Mouse (Mus musculus): Measurements from ENCODE around the gene Jak1. TPM values are rescaled to one million over a fixed set of nuclear protein-coding genes. Genes with fewer than 3 reads are reported as not detected.

Gene Jak1
- polyA plus RNA-seq, 1 experiment from 2014 or later: 77.0 TPM

- DNase-seq (no peak), ATAC-seq (ENCODE audit: low FRiP score, low TSS enrichment) (no peak)
- H3K9ac ChIP-seq (replicated peaks; ENCODE audit: low read length): no peak overlapping the region
- H3K27me3 ChIP-seq (ENCODE audit: control insufficient read depth, insufficient read depth, low read length): no peaks in the 10 kb centered on the region
- no peak overlapping the region for H3K4me2 ChIP-seq (ENCODE audit: low read length)
- no peaks in the 10 kb centered on the region for H3K4me1 ChIP-seq (ENCODE audit: control insufficient read depth, insufficient read depth, low read length)
- H3K36me3 ChIP-seq (ENCODE audit: control insufficient read depth, insufficient read depth, low read length): no peaks in the 10 kb centered on the region
- H3K4me3 ChIP-seq (replicated peaks; ENCODE audit: low read depth, low read length): no peak overlapping the region
- no peaks in the 10 kb centered on the region for H3K9me3 ChIP-seq (ENCODE audit: control insufficient read depth, low read length)
- WGBS: 92% methylated on average over 6 of the region's 6 CpGs
- no peak overlapping the region for H3K27ac ChIP-seq (replicated peaks; ENCODE audit: low read depth, low read length)
Observed at GRCm38 (mm10) chr4:101236797-101237196, 28.3 kb downstream of the Jak1 start.

- H3K4me2 ChIP-seq (ENCODE audit: low read length): no peak overlapping the region
- no peak overlapping the region for H3K27ac ChIP-seq (replicated peaks; ENCODE audit: low read depth, low read length)
- WGBS: 87% methylated on average over 1 of the region's 1 CpGs
- H3K4me1 ChIP-seq (ENCODE audit: control insufficient read depth, insufficient read depth, low read length): no peaks in the 10 kb centered on the region
- H3K4me3 ChIP-seq (replicated peaks; ENCODE audit: low read depth, low read length): no peak overlapping the region
- no peaks in the 10 kb centered on the region for H3K36me3 ChIP-seq (ENCODE audit: control insufficient read depth, insufficient read depth, low read length)
- H3K9me3 ChIP-seq (ENCODE audit: control insufficient read depth, low read length): no peaks in the 10 kb centered on the region
- H3K27me3 ChIP-seq (ENCODE audit: control insufficient read depth, insufficient read depth, low read length): no peaks in the 10 kb centered on the region
- ATAC-seq (ENCODE audit: low FRiP score, low TSS enrichment): no peak
- H3K9ac ChIP-seq (replicated peaks; ENCODE audit: low read length): no peak overlapping the region
- DNase-seq: no peak
Observed at GRCm38 (mm10) chr4:101235964-101236363, 29.1 kb downstream of the Jak1 start.

- Histone ChIP-seq H3K4me2 (ENCODE audit: low read length) (no peak overlapping the region), H3K9ac (replicated peaks; ENCODE audit: low read length) (no peak overlapping the region), H3K4me3 (replicated peaks; ENCODE audit: low read depth, low read length) (no peak overlapping the region), H3K27ac (replicated peaks; ENCODE audit: low read depth, low read length) (no peak overlapping the region), H3K9me3 (ENCODE audit: control insufficient read depth, low read length) (no peaks in the 10 kb centered on the region), H3K4me1 (ENCODE audit: control insufficient read depth, insufficient read depth, low read length) (no peaks in the 10 kb centered on the region), H3K36me3 (ENCODE audit: control insufficient read depth, insufficient read depth, low read length) (no peaks in the 10 kb centered on the region), H3K27me3 (ENCODE audit: control insufficient read depth, insufficient read depth, low read length) (no peaks in the 10 kb centered on the region)
- DNase-seq: no peak
- ATAC-seq (ENCODE audit: low FRiP score, low TSS enrichment): no peak
- 100% methylated on average over 1 of the region's 1 CpGs for WGBS
Observed at GRCm38 (mm10) chr4:101234753-101235152, 30.3 kb downstream of the Jak1 start.

DNA sequence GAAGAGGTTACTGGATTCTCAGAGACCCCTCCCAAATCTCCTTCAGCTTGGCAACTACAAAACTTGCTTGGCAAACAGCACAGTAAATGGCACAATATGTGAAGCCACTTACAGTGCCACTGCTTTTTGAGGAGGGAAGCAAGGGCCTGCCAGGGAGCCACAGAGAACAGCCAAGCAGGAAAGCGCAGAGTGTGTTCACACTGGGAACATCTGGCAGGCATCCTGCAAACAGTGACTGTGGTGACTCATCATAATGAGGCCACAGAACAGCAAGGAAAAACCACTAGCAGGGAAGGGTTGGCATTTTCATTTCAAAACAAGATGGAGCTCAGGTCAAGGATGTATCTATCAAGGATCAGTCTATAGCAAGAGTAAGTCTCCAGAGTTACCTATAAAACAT is 30.8 kb downstream of the Jak1 start:
- H3K4me3 ChIP-seq (replicated peaks; ENCODE audit: low read depth, low read length): no peak overlapping the region
- WGBS: 83% methylated on average over 1 of the region's 1 CpGs
- H3K9ac ChIP-seq (replicated peaks; ENCODE audit: low read length): no peak overlapping the region
- H3K27ac ChIP-seq (replicated peaks; ENCODE audit: low read depth, low read length): no peak overlapping the region
- ATAC-seq (ENCODE audit: low FRiP score, low TSS enrichment) (no peak), DNase-seq (peak; percentile 14)
- no peaks in the 10 kb centered on the region for H3K4me1 ChIP-seq (ENCODE audit: control insufficient read depth, insufficient read depth, low read length)
- H3K9me3 ChIP-seq (ENCODE audit: control insufficient read depth, low read length): no peaks in the 10 kb centered on the region
- H3K4me2 ChIP-seq (ENCODE audit: low read length): no peak overlapping the region
- H3K36me3 ChIP-seq (ENCODE audit: control insufficient read depth, insufficient read depth, low read length): no peaks in the 10 kb centered on the region
- H3K27me3 ChIP-seq (ENCODE audit: control insufficient read depth, insufficient read depth, low read length): no peaks in the 10 kb centered on the region

DNA sequence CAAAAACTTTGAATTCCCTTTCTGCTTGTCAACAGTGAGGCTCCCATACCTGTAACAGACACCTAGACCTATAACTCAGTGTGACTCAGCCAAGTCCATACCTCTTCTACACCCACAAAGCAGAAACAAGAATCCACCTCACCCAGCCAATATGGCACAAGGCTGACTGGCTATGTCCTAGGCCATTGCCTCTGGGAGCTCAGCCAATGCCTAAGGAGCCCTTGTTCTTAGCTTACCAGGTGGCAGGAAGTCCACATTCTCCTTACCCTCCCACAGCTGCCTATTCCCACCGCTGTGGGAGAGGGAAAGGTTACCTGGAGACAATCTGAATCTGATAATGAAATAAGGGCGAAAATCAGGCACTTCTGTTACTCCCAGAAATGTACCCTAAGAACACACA is 34.5 kb downstream of the Jak1 start:
- Histone ChIP-seq H3K27me3 (ENCODE audit: control insufficient read depth, insufficient read depth, low read length) (no peaks in the 10 kb centered on the region), H3K36me3 (ENCODE audit: control insufficient read depth, insufficient read depth, low read length) (no peaks in the 10 kb centered on the region), H3K4me1 (ENCODE audit: control insufficient read depth, insufficient read depth, low read length) (no peaks in the 10 kb centered on the region), H3K4me3 (replicated peaks; ENCODE audit: low read depth, low read length) (no peak overlapping the region), H3K9me3 (ENCODE audit: control insufficient read depth, low read length) (no peaks in the 10 kb centered on the region), H3K9ac (replicated peaks; ENCODE audit: low read length) (no peak overlapping the region), H3K27ac (replicated peaks; ENCODE audit: low read depth, low read length) (no peak overlapping the region), H3K4me2 (ENCODE audit: low read length) (no peak overlapping the region)
- 93% methylated on average over 2 of the region's 2 CpGs for WGBS
- DNase-seq (no peak), ATAC-seq (ENCODE audit: low FRiP score, low TSS enrichment) (no peak)

DNA sequence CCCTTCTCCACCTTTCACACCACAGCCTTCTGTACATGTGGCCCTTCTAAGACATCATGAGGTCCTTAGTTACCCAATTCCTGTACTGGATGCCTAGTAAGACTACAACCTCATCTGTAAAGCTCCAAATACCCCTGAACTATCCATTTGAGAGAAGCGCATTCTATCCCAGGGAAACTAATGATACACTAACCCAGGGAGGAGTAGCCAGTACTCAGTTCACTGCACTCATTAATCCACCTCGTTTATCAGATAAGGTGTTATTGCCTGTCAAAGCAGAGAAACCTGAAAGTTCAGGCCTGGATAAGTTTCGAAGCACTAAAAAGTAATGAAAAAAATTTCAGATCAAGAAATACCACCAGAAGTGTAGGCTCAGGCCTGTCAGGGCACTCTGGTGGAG is 37.7 kb downstream of the Jak1 start:
- Histone ChIP-seq H3K9ac (replicated peaks; ENCODE audit: low read length) (no peak overlapping the region), H3K27ac (replicated peaks; ENCODE audit: low read depth, low read length) (no peak overlapping the region), H3K4me1 (ENCODE audit: control insufficient read depth, insufficient read depth, low read length) (no peaks in the 10 kb centered on the region), H3K9me3 (ENCODE audit: control insufficient read depth, low read length) (no peaks in the 10 kb centered on the region), H3K4me2 (ENCODE audit: low read length) (no peak overlapping the region), H3K4me3 (replicated peaks; ENCODE audit: low read depth, low read length) (no peak overlapping the region), H3K27me3 (ENCODE audit: control insufficient read depth, insufficient read depth, low read length) (no peaks in the 10 kb centered on the region), H3K36me3 (ENCODE audit: control insufficient read depth, insufficient read depth, low read length) (no peaks in the 10 kb centered on the region)
- ATAC-seq (ENCODE audit: low FRiP score, low TSS enrichment): no peak
- no peak for DNase-seq
- 92% methylated on average over 3 of the region's 3 CpGs for WGBS

- 93% methylated on average over 5 of the region's 5 CpGs for WGBS
- DNase-seq: no peak
Observed at GRCm38 (mm10) chr4:101225984-101226383, 39.1 kb downstream of the Jak1 start.

DNA sequence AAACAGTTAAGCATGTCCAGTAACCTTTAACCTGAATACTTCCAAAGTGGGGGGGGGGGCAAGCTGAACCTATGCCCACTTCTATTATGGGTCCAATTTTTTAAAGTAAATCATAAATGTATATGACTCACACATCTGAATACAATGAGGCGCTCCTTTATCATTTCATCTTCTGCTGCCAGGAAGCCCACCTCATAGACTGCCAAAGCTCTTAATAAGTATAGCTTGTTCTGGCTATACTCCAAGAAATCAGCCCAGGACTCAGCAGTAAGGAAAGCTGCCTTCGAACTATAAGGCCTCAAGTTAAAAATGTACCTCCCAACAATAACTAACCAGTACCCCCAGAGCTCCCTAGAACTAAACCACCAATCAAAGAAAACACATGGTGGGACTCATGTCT is 44.1 kb downstream of the Jak1 start:
- ATAC-seq (ENCODE audit: low FRiP score, low TSS enrichment): no peak
- H3K36me3 ChIP-seq (ENCODE audit: control insufficient read depth, insufficient read depth, low read length): no peaks in the 10 kb centered on the region
- H3K27me3 ChIP-seq (ENCODE audit: control insufficient read depth, insufficient read depth, low read length): no peaks in the 10 kb centered on the region
- no peak overlapping the region for H3K4me2 ChIP-seq (ENCODE audit: low read length)
- H3K4me1 ChIP-seq (ENCODE audit: control insufficient read depth, insufficient read depth, low read length): no peaks in the 10 kb centered on the region
- no peak overlapping the region for H3K4me3 ChIP-seq (replicated peaks; ENCODE audit: low read depth, low read length)
- no peaks in the 10 kb centered on the region for H3K9me3 ChIP-seq (ENCODE audit: control insufficient read depth, low read length)
- WGBS: 84% methylated on average over 2 of the region's 2 CpGs
- H3K9ac ChIP-seq (replicated peaks; ENCODE audit: low read length): no peak overlapping the region
- no peak overlapping the region for H3K27ac ChIP-seq (replicated peaks; ENCODE audit: low read depth, low read length)
- DNase-seq: no peak

More at GRCm38 (mm10) chr4:101225984-101226383, 39.1 kb downstream of the Jak1 start:
- Histone ChIP-seq H3K4me1 (ENCODE audit: control insufficient read depth, insufficient read depth, low read length) (no peaks in the 10 kb centered on the region), H3K27ac (replicated peaks; ENCODE audit: low read depth, low read length) (no peak overlapping the region), H3K36me3 (ENCODE audit: control insufficient read depth, insufficient read depth, low read length) (no peaks in the 10 kb centered on the region), H3K4me3 (replicated peaks; ENCODE audit: low read depth, low read length) (no peak overlapping the region), H3K27me3 (ENCODE audit: control insufficient read depth, insufficient read depth, low read length) (no peaks in the 10 kb centered on the region), H3K9ac (replicated peaks; ENCODE audit: low read length) (no peak overlapping the region), H3K9me3 (ENCODE audit: control insufficient read depth, low read length) (no peaks in the 10 kb centered on the region), H3K4me2 (ENCODE audit: low read length) (no peak overlapping the region)
- ATAC-seq (ENCODE audit: low FRiP score, low TSS enrichment): no peak

DNA sequence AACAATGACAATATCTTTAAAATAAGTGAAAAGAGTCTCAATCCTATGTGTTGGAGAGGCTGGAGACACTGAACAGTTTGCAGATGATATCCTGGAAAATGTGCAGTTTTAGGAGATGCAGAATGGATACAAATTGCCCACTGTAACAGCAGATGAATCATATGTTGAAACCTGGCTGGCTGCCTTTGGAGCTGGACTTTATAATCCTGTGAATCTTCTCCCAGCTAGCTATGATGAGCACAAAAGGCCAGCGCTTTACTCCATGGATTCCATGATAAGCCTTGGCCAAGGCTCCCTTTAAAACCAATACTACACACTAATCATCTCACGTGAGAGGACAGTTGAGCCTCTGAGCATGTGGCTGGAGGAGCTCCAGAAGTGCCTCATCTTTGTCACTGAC is 45.2 kb downstream of the Jak1 start:
- DNase-seq (no peak), ATAC-seq (ENCODE audit: low FRiP score, low TSS enrichment) (no peak)
- H3K27me3 ChIP-seq (ENCODE audit: control insufficient read depth, insufficient read depth, low read length): no peaks in the 10 kb centered on the region
- no peaks in the 10 kb centered on the region for H3K36me3 ChIP-seq (ENCODE audit: control insufficient read depth, insufficient read depth, low read length)
- no peak overlapping the region for H3K27ac ChIP-seq (replicated peaks; ENCODE audit: low read depth, low read length)
- no peaks in the 10 kb centered on the region for H3K9me3 ChIP-seq (ENCODE audit: control insufficient read depth, low read length)
- no peak overlapping the region for H3K9ac ChIP-seq (replicated peaks; ENCODE audit: low read length)
- H3K4me2 ChIP-seq (ENCODE audit: low read length): no peak overlapping the region
- no peak overlapping the region for H3K4me3 ChIP-seq (replicated peaks; ENCODE audit: low read depth, low read length)
- H3K4me1 ChIP-seq (ENCODE audit: control insufficient read depth, insufficient read depth, low read length): no peaks in the 10 kb centered on the region
- 82% methylated on average over 2 of the region's 2 CpGs for WGBS
